Mouse (Mus musculus) cortical plate, adult 2 months (tissue): ENCODE measurements at regions not wholly inside any gene's neighbourhood (a gene's known extent, or its start where the extent isn't known, plus 50 kb on each side); places are given as distances from the start of the nearest gene placed in this dataset.

Experiments
- CTCF ChIP-seq: fragments of 200-500 bp; IDR thresholded peaks from 2 replicates; pipeline ENCODE4 v1.5.1; 2011; ENCODE audit warnings: mild to moderate bottlenecking, control low read depth, low read length; ENCODE audit not compliant: insufficient read depth; ENCODE audit errors: extremely low read depth
- POLR2A ChIP-seq: fragments of 200-500 bp; IDR thresholded peaks from 2 replicates; pipeline ENCODE4 v1.6.1; 2011; ENCODE audit warnings: mild to moderate bottlenecking, low read length, control low read depth; ENCODE audit not compliant: insufficient read depth; ENCODE audit errors: extremely low read depth

GRCm38 (mm10) chr4:12785840-12786239, 614.0 kb upstream of the Fam92a start:
- TF ChIP-seq CTCF = no peak
- no peak for TF ChIP-seq POLR2A
